Mouse (Mus musculus) embryonic fibroblast, embryonic 13.5 days (primary cell): ENCODE results near the gene Ptn.

Experiments
- CTCF ChIP-seq: IDR thresholded peaks from 2 replicates; pipeline ENCODE4 v1.5.1; 2011; ENCODE audit warnings: mild to moderate bottlenecking, control low read depth, low read length, moderate library complexity, borderline replicate concordance; ENCODE audit not compliant: insufficient read depth
- POLR2A ChIP-seq: IDR thresholded peaks from 2 replicates; pipeline ENCODE4 v1.6.1; 2011; ENCODE audit warnings: low read depth, mild to moderate bottlenecking, control low read depth, low read length, moderate library complexity

GRCm38 (mm10) chr6:36739811-36740210 is 70.2 kb downstream of the Ptn start:
- TF ChIP-seq CTCF = no peak
- TF ChIP-seq POLR2A = no peak
